Comparison of ENCODE assay signal across 22 mouse cellular contexts in the genomic region with DNA sequence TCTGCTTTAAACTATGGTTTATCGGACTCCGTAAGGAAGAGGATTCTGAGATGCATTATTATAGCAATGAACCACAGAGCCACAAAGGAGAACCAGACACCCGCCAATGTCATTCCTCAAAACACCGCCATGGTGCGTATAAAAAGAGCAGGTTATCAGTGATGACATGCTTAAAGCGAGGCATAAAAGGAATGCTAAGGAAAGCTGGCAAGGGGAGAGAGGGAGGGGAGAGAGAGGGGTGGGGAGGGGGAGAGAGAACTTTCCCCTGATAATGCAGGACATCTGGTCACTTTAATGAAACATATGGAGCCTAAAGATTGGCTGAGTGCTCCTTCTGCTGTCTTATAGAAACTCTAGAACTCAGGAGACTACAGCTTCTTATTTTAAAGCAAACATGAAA.
DNase-seq lines count a peak whose midpoint lies in the region; ATAC-seq and TF ChIP-seq lines count a peak whose summit lies in the region.
"Had no signal": no experiment of that assay in that cellular context is flagged by ENCODE, and none has a peak within 500 bp of the region (broad histone marks: within the 10 kb centered on the region; RNA-seq: fewer than 3 reads in every experiment).

No protein-coding gene starts in this region.

- WGBS in intestine, embryonic 14.5 days: 44% methylated on average over 6 of the region's 6 CpGs
- WGBS in intestine, postnatal 0 days: 50% methylated on average over 6 of the region's 6 CpGs
- WGBS in intestine, embryonic 16.5 days: 53% methylated on average over 6 of the region's 6 CpGs

- ATAC-seq in intestine, embryonic 14.5 days (replicated peaks; ENCODE audit: low FRiP score, low TSS enrichment, low read depth): no peak
- ATAC-seq in intestine, postnatal 0 days: no peak
- no peak for ATAC-seq in intestine, embryonic 16.5 days
- ATAC-seq in erythroid progenitor cell, adult 5-6 weeks (replicated peaks; ENCODE audit: low FRiP score, poor library complexity, severe bottlenecking): no peak

- H3K27ac ChIP-seq in intestine, embryonic 14.5 days (ENCODE audit: low read depth): peak overlapping the region; percentile 48; the same call in 1 of the 2 replicates
- H3K27ac ChIP-seq in intestine, postnatal 0 days (ENCODE audit: low read depth, low read length): no peak overlapping the region
- H3K27ac ChIP-seq in intestine, embryonic 16.5 days (ENCODE audit: low read length): no peak overlapping the region; the same call in 1 of the 2 replicates
- H3K27ac ChIP-seq: embryonic facial prominence, embryonic 15.5 days; heart, adult 2 months; hindbrain, embryonic 15.5 days; layer of hippocampus, adult 2 months; neural tube, embryonic 12.5 days had no signal

- DNase-seq in embryo, embryonic 10 days (ENCODE audit: low spot score): peak; percentile 39
- DNase-seq in embryo, embryonic 9.5 days (ENCODE audit: extremely low spot score): no peak
- no peak for DNase-seq in intestine, embryonic 14.5 days (ENCODE audit: low spot score)
- peak; percentile 48 for DNase-seq in embryo, embryonic 10.5 days (ENCODE audit: low spot score)
- DNase-seq in adrenal gland, adult 8-10 months: no peak
- DNase-seq: adrenal gland, postnatal 14 days; cerebellum, adult 11-12 months; cerebellum, postnatal 25 days; gastrocnemius, postnatal 10 days; heart, adult 2 months; kidney, adult 8-10 months; kidney, postnatal 14 days; layer of hippocampus, postnatal 36 days; liver; lung, postnatal 14 days had no signal

- H3K4me1 ChIP-seq in intestine, embryonic 14.5 days (replicated peaks; ENCODE audit: control insufficient read depth, insufficient read depth, low read length): peaks cover 30% of the 10 kb centered on the region; the same call in 1 of the 2 replicates
- H3K4me1 ChIP-seq in intestine, postnatal 0 days (replicated peaks; ENCODE audit: control insufficient read depth, insufficient read depth, low read length): no peaks in the 10 kb centered on the region
- peaks cover 8% of the 10 kb centered on the region for H3K4me1 ChIP-seq in intestine, embryonic 16.5 days (ENCODE audit: control insufficient read depth, insufficient read depth, low read length)
- H3K4me1 ChIP-seq: hindbrain, embryonic 15.5 days; neural tube, embryonic 12.5 days had no signal

- no peak overlapping the region for H3K4me3 ChIP-seq in intestine, embryonic 14.5 days (ENCODE audit: low read depth, low read length)
- H3K4me3 ChIP-seq in intestine, postnatal 0 days (ENCODE audit: low read depth, low read length): no peak overlapping the region
- H3K4me3 ChIP-seq in intestine, embryonic 16.5 days (ENCODE audit: low read length): no peak overlapping the region; the same call in 1 of the 2 replicates
- H3K4me3 ChIP-seq: embryonic facial prominence, embryonic 15.5 days; heart, adult 2 months; hindbrain, embryonic 15.5 days; layer of hippocampus, adult 2 months; neural tube, embryonic 12.5 days had no signal

- H3K36me3 ChIP-seq in intestine, embryonic 14.5 days (ENCODE audit: control insufficient read depth, insufficient read depth, low read length): no peaks in the 10 kb centered on the region
- no peaks in the 10 kb centered on the region for H3K36me3 ChIP-seq in intestine, postnatal 0 days (ENCODE audit: control insufficient read depth, insufficient read depth)
- no peaks in the 10 kb centered on the region for H3K36me3 ChIP-seq in intestine, embryonic 16.5 days (ENCODE audit: control insufficient read depth, insufficient read depth, low read length)
- H3K36me3 ChIP-seq: embryonic facial prominence, embryonic 15.5 days; hindbrain, embryonic 15.5 days; neural tube, embryonic 12.5 days had no signal

- peak overlapping the region; percentile 28 for H3K4me2 ChIP-seq in intestine, embryonic 14.5 days (ENCODE audit: low read length)
- no peak overlapping the region for H3K4me2 ChIP-seq in intestine, postnatal 0 days (replicated peaks; ENCODE audit: low read depth)
- 0 out of 2 replicates have a peak overlapping the region, but pooled peaks have one; percentile 19 for H3K4me2 ChIP-seq in intestine, embryonic 16.5 days (ENCODE audit: low read depth, low read length)
- H3K4me2 ChIP-seq: embryonic facial prominence, embryonic 15.5 days; hindbrain, embryonic 15.5 days; neural tube, embryonic 12.5 days had no signal

- no peak for TF ChIP-seq CTCF in intestine, postnatal 0 days (IDR thresholded peaks at IDR 0.05; ENCODE audit: low read depth)

- H3K27me3 ChIP-seq in intestine, embryonic 14.5 days (replicated peaks; ENCODE audit: control insufficient read depth, insufficient read depth, low read length): no peaks in the 10 kb centered on the region
- H3K27me3 ChIP-seq in intestine, postnatal 0 days (replicated peaks; ENCODE audit: control insufficient read depth, insufficient read depth, low read length): no peaks in the 10 kb centered on the region
- H3K27me3 ChIP-seq in intestine, embryonic 16.5 days (replicated peaks; ENCODE audit: control insufficient read depth, insufficient read depth, low read length): no peaks in the 10 kb centered on the region
- H3K27me3 ChIP-seq: embryonic facial prominence, embryonic 15.5 days; hindbrain, embryonic 15.5 days; neural tube, embryonic 12.5 days had no signal

- no peak overlapping the region for H3K9ac ChIP-seq in intestine, embryonic 14.5 days (ENCODE audit: low read length)
- H3K9ac ChIP-seq in intestine, postnatal 0 days (ENCODE audit: low read depth, low read length): no peak overlapping the region
- no peak overlapping the region for H3K9ac ChIP-seq in intestine, embryonic 16.5 days (ENCODE audit: low read depth, low read length)
- H3K9ac ChIP-seq: embryonic facial prominence, embryonic 15.5 days; hindbrain, embryonic 15.5 days; neural tube, embryonic 12.5 days had no signal

- no peaks in the 10 kb centered on the region for H3K9me3 ChIP-seq in intestine, embryonic 14.5 days (ENCODE audit: control insufficient read depth, low read length)
- no peaks in the 10 kb centered on the region for H3K9me3 ChIP-seq in intestine, postnatal 0 days (ENCODE audit: control insufficient read depth)
- no peaks in the 10 kb centered on the region for H3K9me3 ChIP-seq in intestine, embryonic 16.5 days (ENCODE audit: control insufficient read depth, low read length)
- H3K9me3 ChIP-seq: embryonic facial prominence, embryonic 15.5 days; hindbrain, embryonic 15.5 days; neural tube, embryonic 12.5 days had no signal

Comparison
In these comparisons a context has a peak if more than half of its experiments do, and no peak if none do; other contexts are left out.
1. DNase-seq: peak in embryo, embryonic 10 days (single experiment) and embryo, embryonic 10.5 days (single experiment); none in embryo, embryonic 9.5 days (single experiment), intestine, embryonic 14.5 days (single experiment) and adrenal gland, adult 8-10 months (single experiment).